Mouse (Mus musculus) spleen, adult 2 months (tissue): ENCODE measurements around the gene Glipr1. TPM values are rescaled to one million over a fixed set of nuclear protein-coding genes. Genes with fewer than 3 reads are reported as not detected.
"Not testable (repeated sequence)": the region's sequence is repeated elsewhere in the genome, so short reads cannot be mapped to it uniquely, and the experiment has no call there.

Experiments
- DNase-seq, 2 experiments: peaks; one replicate each; pipeline versions ENCODE4 v3.0.0 to v3.0.0-alpha.2; 2012 to 2021; ENCODE audit warnings: low spot score in 2 of 2, low read depth in 1 of 2
- H3K27ac ChIP-seq: fragments of 200-500 bp; 2 replicates; pipeline ENCODE4 v1.5.1; 2012; ENCODE audit warnings: low read length, inconsistent platforms; ENCODE audit not compliant: insufficient read depth
- H3K27me3 ChIP-seq: fragments of 200-500 bp; 2 replicates; pipeline ENCODE4 v1.6.1; 2012; ENCODE audit warnings: mild to moderate bottlenecking, moderate library complexity, low read length, inconsistent platforms; ENCODE audit not compliant: control insufficient read depth, insufficient read depth
- H3K36me3 ChIP-seq: fragments of 200-500 bp; 2 replicates; pipeline ENCODE4 v1.6.1; 2012; ENCODE audit warnings: mild to moderate bottlenecking, low read length, inconsistent platforms; ENCODE audit not compliant: control insufficient read depth, insufficient read depth
- H3K4me1 ChIP-seq: fragments of 200-500 bp; 2 replicates; pipeline ENCODE4 v1.6.1; 2011; ENCODE audit warnings: inconsistent platforms; ENCODE audit not compliant: control insufficient read depth, insufficient read depth, insufficient read length
- H3K4me3 ChIP-seq: fragments of 200-500 bp; 2 replicates; pipeline ENCODE4 v1.5.1; 2011; ENCODE audit warnings: mild to moderate bottlenecking, inconsistent platforms; ENCODE audit not compliant: insufficient read depth, insufficient read length; ENCODE audit errors: extremely low read depth
- CTCF ChIP-seq: fragments of 200-500 bp; IDR thresholded peaks from 2 replicates; pipeline ENCODE4 v1.5.1; 2011; ENCODE audit warnings: mild to moderate bottlenecking, inconsistent platforms; ENCODE audit not compliant: insufficient read depth, insufficient read length, insufficient replicate concordance; ENCODE audit errors: extremely low read depth
- POLR2A ChIP-seq: fragments of 200-500 bp; IDR thresholded peaks from 2 replicates; pipeline ENCODE4 v1.6.1; 2011; ENCODE audit warnings: low read depth, low read length, inconsistent platforms
- WGBS: fragments of 180-500 bp; shearing (Covaris S2); methylation state at CpG from one replicate; pipeline ENCODE4 v1.1.7; 2018; 5-methylcytosine and 5-hydroxymethylcytosine counted together
- polyA plus RNA-seq: library from polyadenylated mRNA; depleted of rRNA; stranded (reverse); fragments of >200 nt; gene quantifications from 2 replicates; pipeline ENCODE4 v1.2.3, GENCODE M21; 2012; rRNA removed

Glipr1 gene
- 26.0 and 30.3 TPM in 2 replicates for polyA plus RNA-seq

GRCm38 (mm10) chr10:112002544-112003215 lies at the start of gene Glipr1:
TSS of gene Glipr1 (minus strand) at chr10:112002631.
- H3K36me3 ChIP-seq, result no peaks in the 10 kb centered on the region
- TF ChIP-seq POLR2A (no peak), CTCF (no peak)
- H3K27me3 ChIP-seq, result no peaks in the 10 kb centered on the region
- peak within 1 kb of the TSS; percentile 36; the same call in 1 of the 2 replicates for H3K4me3 ChIP-seq
- peak within 1 kb of the TSS; percentile 62 for H3K27ac ChIP-seq
- peak; percentile 83 to 84 for DNase-seq
- peaks cover 16% of the 10 kb centered on the region for H3K4me1 ChIP-seq
- WGBS, result 13% methylated on average over 9 of the region's 9 CpGs

DNA sequence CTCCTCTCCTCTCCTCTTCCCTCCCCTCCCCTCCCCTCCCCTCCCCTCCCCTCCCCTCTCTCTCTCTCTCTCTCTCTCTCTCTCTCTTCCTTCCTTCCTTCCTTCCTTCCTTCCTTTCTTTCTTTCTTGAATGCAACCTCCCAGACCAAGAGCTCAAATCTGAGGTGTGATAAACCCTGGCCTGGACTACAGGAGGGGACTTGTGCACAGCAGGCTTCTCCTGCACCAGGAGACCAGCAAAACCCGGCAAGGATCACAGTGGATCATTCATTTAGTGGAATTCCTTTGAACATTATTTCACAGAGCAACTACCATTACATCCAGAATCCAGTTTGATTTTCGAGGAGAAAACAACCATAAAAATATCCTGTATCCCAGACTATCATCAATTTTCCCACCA lies 49.5 kb upstream of the Glipr1 start:
- H3K4me3 ChIP-seq, H3K27me3 ChIP-seq, H3K36me3 ChIP-seq, H3K4me1 ChIP-seq, H3K27ac ChIP-seq, DNase-seq: not testable (repeated sequence)
- 67% methylated on average over 2 of the region's 2 CpGs for WGBS

DNA sequence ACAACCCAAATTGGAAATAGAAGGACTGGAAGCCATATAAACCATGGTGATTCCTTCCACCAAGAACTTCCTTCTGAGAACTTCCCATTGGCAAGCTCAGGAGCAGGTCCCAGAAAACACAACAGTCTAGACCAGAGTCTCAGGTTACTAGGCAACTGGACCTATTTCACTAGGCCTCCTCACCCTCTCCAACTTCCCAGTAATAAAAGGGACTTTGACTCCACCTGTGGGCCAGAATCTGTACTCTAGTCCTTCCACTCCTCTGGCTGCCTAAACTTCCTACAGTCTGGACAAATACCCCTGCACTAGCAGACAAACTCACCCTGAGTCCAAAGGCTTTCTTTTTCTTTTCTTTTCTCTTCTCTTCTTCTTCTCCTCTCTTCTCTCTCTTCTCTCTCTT lies 48.8 kb upstream of the Glipr1 start:
- no peak overlapping the region for H3K27ac ChIP-seq
- TF ChIP-seq POLR2A (no peak), CTCF (no peak)
- no peak overlapping the region for H3K4me3 ChIP-seq
- peak in 1 of 2 experiments; percentile 4 for DNase-seq
- H3K27me3 ChIP-seq, result no peaks in the 10 kb centered on the region
- no peaks in the 10 kb centered on the region for H3K36me3 ChIP-seq
- no peaks in the 10 kb centered on the region for H3K4me1 ChIP-seq

- H3K27me3 ChIP-seq, H3K4me1 ChIP-seq, H3K36me3 ChIP-seq, DNase-seq, H3K27ac ChIP-seq, H3K4me3 ChIP-seq: not testable (repeated sequence)
- WGBS, result 59% methylated on average over 14 of the region's 14 CpGs
These were observed 41.9 kb upstream of the Glipr1 start for GRCm38 (mm10) chr10:112044283-112044682.

DNA sequence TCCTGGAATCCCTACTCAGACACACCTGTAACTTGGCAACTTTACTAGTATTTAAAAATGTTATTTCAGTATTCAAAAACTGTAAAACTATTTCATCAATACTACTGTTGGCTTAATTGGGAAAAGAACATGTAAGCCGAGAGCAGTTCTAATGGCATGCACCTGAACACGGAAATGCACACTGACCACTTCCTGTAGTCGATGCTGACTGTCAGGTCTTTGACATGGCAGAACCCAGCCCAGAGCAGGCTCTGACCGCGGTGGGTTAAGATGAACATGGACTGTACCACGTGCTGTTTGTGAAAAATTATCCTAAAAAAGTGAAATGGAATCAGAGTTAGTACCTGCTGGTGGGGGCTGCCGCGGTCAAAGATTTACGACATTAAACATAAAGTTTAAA lies 41.1 kb upstream of the Glipr1 start:
- H3K4me3 ChIP-seq, H3K4me1 ChIP-seq, H3K27ac ChIP-seq, DNase-seq, H3K36me3 ChIP-seq, H3K27me3 ChIP-seq: not testable (repeated sequence)
- WGBS, result 43% methylated on average over 9 of the region's 9 CpGs

GRCm38 (mm10) chr10:112028689-112029088 lies 26.3 kb upstream of the Glipr1 start:
- H3K27ac ChIP-seq, H3K36me3 ChIP-seq, DNase-seq, H3K27me3 ChIP-seq, H3K4me3 ChIP-seq, H3K4me1 ChIP-seq: not testable (repeated sequence)
- 61% methylated on average over 3 of the region's 3 CpGs for WGBS

DNA sequence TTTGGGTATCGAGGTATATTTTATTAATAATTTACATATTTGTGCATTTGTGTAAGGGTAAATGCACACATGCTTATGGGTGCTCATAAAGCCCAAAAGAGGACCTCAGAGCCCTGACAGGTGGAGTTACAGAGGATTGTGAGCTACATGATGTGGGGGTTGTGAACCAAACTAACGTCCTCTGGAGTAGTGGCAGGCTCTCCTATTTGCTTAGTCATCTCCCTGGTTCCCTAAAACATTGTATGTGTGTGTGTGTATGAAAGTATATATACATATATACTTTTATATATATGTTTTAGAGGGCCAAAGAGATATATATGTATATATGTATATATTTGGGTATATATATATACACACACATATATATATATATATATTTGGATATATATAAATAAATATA lies 21.2 kb upstream of the Glipr1 start:
- no peak for DNase-seq
- TF ChIP-seq CTCF (no peak), POLR2A (no peak)
- no peaks in the 10 kb centered on the region for H3K27me3 ChIP-seq
- 59% methylated on average over 2 of the region's 2 CpGs for WGBS
- no peak overlapping the region for H3K27ac ChIP-seq
- H3K4me1 ChIP-seq, result no peaks in the 10 kb centered on the region
- no peak overlapping the region for H3K4me3 ChIP-seq
- H3K36me3 ChIP-seq, result no peaks in the 10 kb centered on the region

- H3K27ac ChIP-seq, DNase-seq, H3K4me1 ChIP-seq, H3K36me3 ChIP-seq, H3K4me3 ChIP-seq, H3K27me3 ChIP-seq: not testable (repeated sequence)
- 56% methylated on average over 1 of the region's 1 CpGs for WGBS
These were observed 7.1 kb upstream of the Glipr1 start for GRCm38 (mm10) chr10:112009511-112009910.
